Mouse (Mus musculus): Measurements from ENCODE around the gene Rtbdn. TPM values are rescaled to one million over a fixed set of nuclear protein-coding genes. Genes with fewer than 3 reads are reported as not detected.

Rtbdn gene
- polyA plus RNA-seq, 1 experiment from 2014 or later, result 1.5 TPM

DNA sequence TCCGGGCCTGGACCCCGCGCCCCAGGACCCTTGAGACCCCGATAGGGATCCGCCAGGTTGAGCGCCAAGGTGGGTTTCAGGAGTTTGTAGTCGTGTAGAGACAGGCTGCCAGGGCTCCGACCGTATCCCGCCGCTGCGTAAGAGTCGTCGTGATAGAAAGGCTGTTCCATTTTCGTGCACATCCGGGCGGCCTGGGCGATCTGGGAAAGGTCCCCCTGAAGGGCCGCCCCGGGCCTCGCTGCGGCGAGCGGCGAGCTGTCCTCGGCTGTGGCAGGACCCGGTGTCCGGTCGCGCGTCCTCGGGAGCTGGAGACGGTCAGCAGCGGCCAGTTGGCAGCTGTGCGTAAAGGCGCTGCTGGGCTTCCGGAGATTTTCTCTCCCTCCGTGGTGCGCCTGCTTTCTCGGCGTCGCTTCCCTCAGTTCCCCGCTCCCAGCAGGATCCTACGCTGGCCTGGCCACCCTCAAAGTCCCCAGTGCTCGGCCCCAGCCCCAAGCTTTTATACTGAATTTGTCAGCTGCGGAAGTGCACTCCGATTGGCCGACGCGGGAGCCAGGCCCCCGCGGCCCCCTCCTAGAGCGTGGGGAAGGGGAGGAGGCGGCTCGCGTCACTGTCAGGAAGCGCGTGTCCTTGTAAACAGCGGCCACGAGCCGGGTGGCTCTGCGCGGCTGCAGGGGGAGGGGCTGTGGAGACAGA lies 31.6 kb downstream of the Rtbdn start, which contains the start of gene Junb:
TSS of gene Junb (minus strand) at position 471 of the 693 bp plus-strand sequence.
- Histone ChIP-seq H3K4me1 (peaks cover 66% of the 10 kb centered on the region), H3K27me3 (peaks cover 56% of the 10 kb centered on the region), H3K9me3 (replicated peaks) (no peaks in the 10 kb centered on the region), H3K27ac (peak within 1 kb of the TSS; percentile 48), H3K9ac (peak within 1 kb of the TSS; percentile 63), H3K4me3 (peak within 1 kb of the TSS; percentile 48), H3K36me3 (peaks cover 9% of the 10 kb centered on the region; the same call in 1 of the 2 replicates), H3K4me2 (replicated peaks) (peak within 1 kb of the TSS; percentile 95)
- WGBS, result under 1% methylated on average over 63 of the region's 63 CpGs
- peak; percentile 32 for ATAC-seq (ENCODE audit: low FRiP score)

DNA sequence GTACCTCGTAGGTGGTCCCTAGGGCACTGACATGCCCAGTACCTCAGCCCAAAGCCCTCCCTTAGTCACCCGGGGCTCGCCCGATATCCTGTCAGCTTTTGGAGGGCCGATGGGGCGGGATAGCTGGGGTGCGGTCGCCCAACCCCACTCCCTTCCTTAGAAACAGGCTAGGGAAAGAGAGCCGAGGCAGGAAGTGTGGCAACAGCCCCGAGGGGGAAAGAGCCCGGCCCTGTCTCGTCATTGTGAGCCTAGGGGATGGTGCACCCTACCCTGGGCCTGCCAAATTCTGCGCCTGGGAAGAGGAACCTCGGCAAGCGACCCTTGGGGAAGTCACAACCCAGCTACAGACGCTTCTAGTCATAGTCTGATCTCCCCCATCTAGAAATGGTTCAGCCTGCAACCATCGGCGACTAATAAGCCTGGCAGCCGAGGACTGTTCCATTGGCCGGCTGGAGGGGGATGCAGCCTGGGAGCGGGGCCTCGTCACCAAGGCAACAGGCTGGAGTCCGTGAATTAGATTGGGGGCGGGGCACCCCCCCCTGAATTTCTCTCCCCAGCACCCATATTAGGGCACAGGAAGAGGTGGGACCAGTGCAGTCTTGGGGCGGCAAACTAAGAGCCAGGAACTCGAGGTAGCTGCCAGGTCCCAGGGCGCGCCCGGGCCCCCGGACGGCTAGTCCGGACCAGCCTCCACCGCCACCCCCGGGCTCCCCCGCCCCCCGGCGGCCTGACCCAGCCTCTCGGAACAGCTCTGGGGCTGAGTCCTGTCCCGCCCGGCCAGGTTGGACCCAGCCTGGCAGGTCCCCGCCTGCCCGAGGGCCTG lies 33.0 kb downstream of the Rtbdn start:
- Histone ChIP-seq H3K27me3 (peaks cover 66% of the 10 kb centered on the region), H3K4me3 (peak overlapping the region; percentile 30), H3K36me3 (no peaks in the 10 kb centered on the region), H3K4me2 (replicated peaks) (peak overlapping the region; percentile 95), H3K9ac (peak overlapping the region; percentile 24), H3K4me1 (peaks cover 73% of the 10 kb centered on the region), H3K9me3 (replicated peaks) (no peaks in the 10 kb centered on the region), H3K27ac (peak overlapping the region; percentile 30; the same call in 1 of the 2 replicates)
- WGBS, result 3% methylated on average over 32 of the region's 42 CpGs
- ATAC-seq (ENCODE audit: low FRiP score), result peak; percentile 14; the same call in 1 of the 2 replicates

DNA sequence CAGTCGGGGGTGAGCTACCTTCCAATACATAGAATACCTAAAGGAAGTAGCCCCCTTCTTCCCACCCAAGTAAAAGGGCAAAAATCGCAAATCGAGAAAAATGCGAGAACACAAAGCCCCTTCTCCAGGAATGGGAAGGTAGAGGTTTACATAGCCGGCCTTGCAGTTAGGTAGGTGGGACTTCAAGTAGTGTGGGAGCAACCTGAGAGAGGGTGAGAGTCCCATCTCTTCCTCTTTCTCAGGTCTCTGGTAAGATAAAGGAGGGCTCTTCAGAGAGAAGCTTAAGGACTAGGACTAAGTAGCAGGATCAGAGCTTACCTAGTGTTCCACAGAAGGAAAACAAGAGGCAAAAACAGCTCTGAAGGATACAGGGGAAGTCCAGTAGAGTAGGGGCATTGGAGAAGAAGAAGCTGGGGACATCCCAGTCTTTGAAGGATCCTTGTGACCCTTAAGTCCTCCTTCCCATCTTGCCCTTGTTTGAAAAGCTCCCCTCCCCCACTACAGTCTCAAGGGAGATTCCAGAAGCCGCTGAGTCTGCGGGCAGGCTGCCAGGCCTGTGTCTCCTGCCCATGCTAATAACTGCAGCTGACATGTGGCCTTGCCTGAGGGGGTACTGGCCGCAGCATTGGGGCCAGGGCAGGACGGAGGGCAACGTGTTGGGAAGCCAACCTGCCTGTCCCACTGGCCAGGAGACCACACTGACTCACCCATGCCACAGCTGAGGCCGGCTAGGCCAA lies 34.0 kb downstream of the Rtbdn start:
- peak overlapping the region; percentile 30 for H3K27ac ChIP-seq
- WGBS, result 36% methylated on average over 11 of the region's 11 CpGs
- H3K4me2 ChIP-seq (replicated peaks), result peak overlapping the region; percentile 95
- 0 out of 2 replicates have a peak overlapping the region, but pooled peaks have one; percentile 6 for H3K9ac ChIP-seq
- no peak for ATAC-seq (ENCODE audit: low FRiP score)
- peaks cover 75% of the 10 kb centered on the region for H3K27me3 ChIP-seq
- H3K4me3 ChIP-seq, result 0 out of 2 replicates have a peak overlapping the region, but pooled peaks have one; percentile 6
- no peaks in the 10 kb centered on the region for H3K9me3 ChIP-seq (replicated peaks)
- H3K36me3 ChIP-seq, result no peaks in the 10 kb centered on the region
- H3K4me1 ChIP-seq, result peaks cover 79% of the 10 kb centered on the region

DNA sequence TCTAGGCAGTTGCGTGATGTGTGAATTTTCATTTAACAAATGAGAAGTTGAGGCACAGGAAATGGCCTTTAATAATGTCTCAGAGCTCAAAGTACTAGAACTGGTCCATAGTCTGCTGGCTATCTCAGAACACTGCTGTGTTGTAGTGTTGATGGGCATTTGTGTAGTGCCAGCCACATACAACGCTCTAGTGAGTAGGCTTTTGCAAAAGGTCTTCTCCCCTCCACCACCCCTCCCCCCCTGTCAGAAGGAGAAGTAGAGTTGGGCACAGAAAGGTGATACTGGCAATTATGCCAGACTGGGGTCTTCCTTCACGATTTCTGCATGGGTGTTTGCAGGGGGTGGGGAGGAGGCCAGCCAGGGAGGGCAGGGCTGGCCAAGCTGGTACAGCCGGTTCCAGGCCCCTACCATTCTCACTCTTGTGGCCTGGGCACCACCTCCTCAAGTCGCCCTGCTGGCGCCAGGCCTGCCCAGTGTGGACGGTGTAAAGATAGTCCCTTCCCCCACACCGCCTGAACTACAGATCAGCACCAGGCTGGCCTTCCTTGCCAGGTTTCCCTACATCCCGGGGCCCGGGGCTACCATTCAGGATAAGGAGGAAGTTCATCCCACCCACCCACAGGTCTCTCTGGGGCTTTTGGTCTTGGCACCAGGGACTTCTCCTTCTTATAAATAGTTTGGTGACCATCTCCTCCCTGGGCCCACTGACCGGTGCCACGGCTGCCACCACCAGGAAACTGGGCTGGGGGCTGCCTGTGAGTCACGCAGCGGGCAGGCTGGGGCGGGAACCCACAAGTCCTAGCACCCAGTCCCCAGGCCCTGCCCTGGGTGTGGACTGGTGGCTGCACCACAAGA lies 35.1 kb downstream of the Rtbdn start:
- H3K4me2 ChIP-seq (replicated peaks), result no peak overlapping the region
- 0 out of 2 replicates have a peak overlapping the region, but pooled peaks have one; percentile 23 for H3K27ac ChIP-seq
- WGBS, result 73% methylated on average over 15 of the region's 15 CpGs
- H3K36me3 ChIP-seq, result no peaks in the 10 kb centered on the region
- ATAC-seq (ENCODE audit: low FRiP score), result no peak
- H3K4me3 ChIP-seq, result no peak overlapping the region
- peaks cover 74% of the 10 kb centered on the region for H3K4me1 ChIP-seq
- H3K27me3 ChIP-seq, result peaks cover 85% of the 10 kb centered on the region
- H3K9ac ChIP-seq, result no peak overlapping the region
- H3K9me3 ChIP-seq (replicated peaks), result no peaks in the 10 kb centered on the region

DNA sequence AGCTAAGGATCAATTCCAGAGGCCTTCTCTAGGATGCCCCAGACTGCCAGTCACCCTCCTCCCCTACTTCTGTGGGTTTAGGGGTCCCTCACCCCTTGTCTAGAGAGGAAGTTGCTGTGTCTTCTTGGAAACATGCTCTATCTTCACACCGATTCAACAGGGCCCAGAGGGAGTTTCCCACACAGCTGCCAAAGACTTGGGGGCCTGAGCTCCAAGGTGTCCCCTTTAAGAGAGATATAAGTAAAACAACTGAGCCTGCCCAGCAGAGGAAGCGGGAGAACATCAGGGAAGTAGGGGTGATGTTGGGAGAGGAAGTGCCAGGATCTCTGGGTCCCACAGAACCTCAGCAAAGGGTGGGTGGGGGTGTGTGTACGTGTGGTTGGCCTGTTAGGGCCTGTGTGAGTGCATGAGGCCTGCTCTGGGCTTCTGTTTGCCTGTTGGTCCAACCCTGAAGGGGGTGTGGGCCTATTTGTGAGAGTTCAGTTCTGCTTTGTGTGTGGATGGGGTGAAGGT lies 35.8 kb downstream of the Rtbdn start:
- H3K9me3 ChIP-seq (replicated peaks), result no peaks in the 10 kb centered on the region
- no peaks in the 10 kb centered on the region for H3K36me3 ChIP-seq
- H3K4me2 ChIP-seq (replicated peaks), result no peak overlapping the region
- H3K27ac ChIP-seq, result no peak overlapping the region
- no peak for ATAC-seq (ENCODE audit: low FRiP score)
- peaks cover 85% of the 10 kb centered on the region for H3K27me3 ChIP-seq
- peaks cover 67% of the 10 kb centered on the region for H3K4me1 ChIP-seq
- H3K4me3 ChIP-seq, result no peak overlapping the region
- H3K9ac ChIP-seq, result no peak overlapping the region
- WGBS, result 71% methylated on average over 3 of the region's 3 CpGs

DNA sequence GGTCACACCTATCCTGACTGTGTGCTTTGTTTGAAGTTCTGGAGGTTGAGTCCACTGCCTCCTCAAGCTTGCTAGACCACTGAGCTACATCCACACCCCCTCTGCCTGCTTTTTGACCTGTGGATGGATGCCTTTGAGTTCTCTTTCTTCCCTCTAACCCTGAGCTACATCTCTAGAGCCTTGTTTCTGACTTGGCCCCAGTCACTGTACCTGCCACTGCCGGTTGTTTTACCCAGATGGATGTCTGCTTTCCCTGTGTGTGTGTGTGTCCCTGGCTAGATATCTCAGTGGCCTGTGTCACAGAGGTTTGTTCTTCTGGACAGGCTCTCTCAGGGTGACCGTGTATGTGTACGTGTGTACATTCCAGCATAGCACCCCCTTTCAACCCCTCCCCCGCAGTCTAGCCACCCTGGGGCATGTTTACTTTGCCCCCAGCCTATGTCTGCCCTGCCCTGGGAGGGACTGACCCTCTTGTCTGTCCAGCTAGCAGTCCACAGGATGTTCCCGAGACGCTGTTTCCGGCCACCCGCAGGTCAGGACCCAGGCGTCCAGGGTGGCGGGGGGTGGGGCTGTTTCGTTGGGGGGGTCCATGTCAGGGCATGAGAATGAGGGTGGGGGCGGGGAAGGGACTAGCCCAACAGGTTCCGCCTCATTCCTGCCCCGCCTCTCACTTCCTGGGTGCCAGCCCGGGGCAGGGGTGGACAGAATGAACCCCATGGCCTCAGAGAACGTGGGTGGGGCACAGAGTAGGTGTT lies 37.7 kb downstream of the Rtbdn start:
- Histone ChIP-seq H3K27me3 (peaks cover 80% of the 10 kb centered on the region), H3K4me3 (peak overlapping the region; percentile 44; the same call in 1 of the 2 replicates), H3K4me2 (replicated peaks) (peak overlapping the region; percentile 94), H3K36me3 (no peaks in the 10 kb centered on the region), H3K9me3 (replicated peaks) (no peaks in the 10 kb centered on the region), H3K27ac (peak overlapping the region; percentile 48), H3K4me1 (peaks cover 52% of the 10 kb centered on the region), H3K9ac (0 out of 2 replicates have a peak overlapping the region, but pooled peaks have one; percentile 23)
- no peak for ATAC-seq (ENCODE audit: low FRiP score)
- WGBS, result 13% methylated on average over 16 of the region's 16 CpGs

DNA sequence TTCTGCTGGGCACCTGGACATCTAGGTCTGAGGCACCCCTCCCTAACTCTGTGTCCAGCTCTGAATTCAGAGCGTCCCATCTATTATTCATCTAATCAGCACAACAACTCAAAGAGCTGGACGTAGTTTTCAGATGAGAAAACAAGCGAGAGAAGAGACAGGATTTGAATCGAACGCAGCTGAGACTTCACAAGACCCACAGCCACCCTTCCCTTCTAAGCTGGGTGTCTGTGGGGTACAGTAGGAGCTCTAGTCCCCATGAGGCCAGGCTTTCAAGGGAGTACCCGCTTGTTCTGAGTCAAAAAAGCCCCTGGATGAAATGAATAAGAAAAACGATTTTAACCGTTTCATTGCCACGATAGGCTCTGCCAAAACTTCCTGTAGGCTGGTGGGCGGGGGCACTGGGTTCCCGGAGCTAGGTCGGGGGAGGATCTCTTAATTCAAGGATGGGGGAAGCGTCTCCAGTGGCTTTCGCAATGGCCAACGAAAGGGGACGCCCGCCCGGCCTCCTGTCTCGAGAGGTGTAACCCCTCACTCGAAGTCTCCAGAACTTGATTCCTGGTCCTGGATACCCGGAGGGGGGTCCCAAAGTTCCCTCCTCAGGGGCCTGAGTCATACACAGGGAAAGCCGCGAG lies 38.4 kb downstream of the Rtbdn start:
- Histone ChIP-seq H3K27ac (peak overlapping the region; percentile 48), H3K27me3 (peaks cover 75% of the 10 kb centered on the region), H3K9ac (peak overlapping the region; percentile 44), H3K4me3 (peak overlapping the region; percentile 44), H3K4me1 (peaks cover 47% of the 10 kb centered on the region), H3K36me3 (no peaks in the 10 kb centered on the region), H3K9me3 (replicated peaks) (no peaks in the 10 kb centered on the region), H3K4me2 (replicated peaks) (peak overlapping the region; percentile 94)
- no peak for ATAC-seq (ENCODE audit: low FRiP score)
- WGBS, result 1% methylated on average over 23 of the region's 23 CpGs

DNA sequence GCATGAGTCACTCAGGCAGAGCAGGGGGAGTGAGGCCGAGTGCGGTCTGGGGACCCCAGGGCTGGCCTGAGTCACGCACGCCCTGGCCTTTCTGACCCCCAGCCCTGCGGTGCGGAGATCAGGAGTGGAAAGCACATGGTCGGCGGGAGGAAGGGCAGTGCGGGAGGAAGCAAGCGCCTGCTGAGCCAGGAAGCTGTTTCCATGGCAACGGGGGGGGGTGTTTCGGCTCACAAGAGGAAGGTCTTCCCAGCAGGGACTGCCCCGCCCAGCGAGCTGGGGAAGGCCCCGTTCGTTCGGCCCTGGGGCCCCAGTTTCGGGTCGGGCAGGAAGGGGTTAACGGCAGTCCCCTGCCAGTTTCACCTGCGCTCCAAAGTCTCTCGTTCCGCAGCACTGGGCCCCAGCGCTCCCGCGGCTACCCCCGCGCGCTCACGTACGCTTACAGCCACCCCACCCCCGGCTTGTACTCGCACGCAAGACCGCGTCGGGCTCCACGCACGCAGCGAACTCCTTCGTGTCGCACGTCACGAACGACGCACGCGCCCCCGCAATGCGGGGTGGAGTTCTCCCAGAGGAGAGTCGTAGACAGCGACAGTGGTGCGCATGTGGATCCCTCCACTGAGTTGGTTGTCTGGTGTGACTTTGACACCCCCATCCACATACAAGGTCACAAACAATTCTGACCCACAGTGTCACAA lies 39.0 kb downstream of the Rtbdn start:
- Histone ChIP-seq H3K9ac (peak overlapping the region; percentile 44), H3K4me2 (replicated peaks) (peak overlapping the region; percentile 94), H3K36me3 (no peaks in the 10 kb centered on the region), H3K9me3 (replicated peaks) (no peaks in the 10 kb centered on the region), H3K27ac (no peak overlapping the region), H3K4me3 (peak overlapping the region; percentile 44), H3K4me1 (peaks cover 43% of the 10 kb centered on the region), H3K27me3 (peaks cover 71% of the 10 kb centered on the region)
- ATAC-seq (ENCODE audit: low FRiP score), result no peak
- under 1% methylated on average over 50 of the region's 53 CpGs for WGBS

DNA sequence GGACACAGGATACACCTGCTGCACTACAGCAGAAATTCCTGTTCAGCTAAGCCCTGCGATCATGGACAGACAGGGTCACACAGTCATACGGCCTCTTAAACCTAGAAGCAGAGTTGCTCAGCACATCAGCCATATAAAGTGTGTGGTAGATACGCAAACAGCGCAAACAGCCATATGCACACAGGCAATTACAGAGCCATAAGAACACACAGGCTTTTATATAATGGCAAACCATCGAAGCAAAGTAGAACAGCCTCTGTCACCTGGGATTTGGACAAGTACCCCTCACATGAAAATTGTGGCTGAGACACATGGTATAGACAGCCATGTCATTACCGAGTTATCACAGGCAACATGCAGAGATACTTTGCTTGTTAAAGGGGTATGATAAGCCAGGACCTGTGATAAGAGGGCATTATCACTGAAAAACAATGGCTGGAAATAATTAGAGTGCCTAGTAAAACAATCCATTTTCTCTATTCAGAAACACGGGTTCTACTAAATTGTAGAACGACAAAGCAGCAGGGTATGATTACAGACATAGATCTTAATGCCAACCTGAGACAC lies 39.7 kb downstream of the Rtbdn start:
- Histone ChIP-seq H3K4me1 (peaks cover 41% of the 10 kb centered on the region), H3K4me3 (peak overlapping the region; percentile 44; the same call in 1 of the 2 replicates), H3K27me3 (peaks cover 66% of the 10 kb centered on the region), H3K36me3 (no peaks in the 10 kb centered on the region), H3K4me2 (replicated peaks) (peak overlapping the region; percentile 94), H3K9me3 (replicated peaks) (no peaks in the 10 kb centered on the region), H3K27ac (no peak overlapping the region), H3K9ac (peak overlapping the region; percentile 44; the same call in 1 of the 2 replicates)
- no peak for ATAC-seq (ENCODE audit: low FRiP score)
- 41% methylated on average over 8 of the region's 8 CpGs for WGBS

Data from hindbrain, embryonic 12.5 days (tissue).